Mouse (Mus musculus) heart, adult 2 months (tissue): Measurements from ENCODE around the gene Irak4. TPM values are rescaled to one million over a fixed set of nuclear protein-coding genes. Genes with fewer than 3 reads are reported as not detected.

ENCODE experiments used
- DNase-seq, 2 experiments: peaks; one replicate each; pipeline ENCODE4 v3.0.0; 2021
- H3K27ac ChIP-seq: fragments of 200-600 bp; 2 replicates; pipeline ENCODE4 v1.8.1; 2022
- H3K27me3 ChIP-seq: fragments of 200-500 bp; 2 replicates; pipeline ENCODE4 v1.6.1; 2012; ENCODE audit warnings: mild to moderate bottlenecking, low read length, inconsistent platforms, mixed read lengths; ENCODE audit not compliant: control insufficient read depth, insufficient read depth
- H3K36me3 ChIP-seq: fragments of 200-500 bp; 2 replicates; pipeline ENCODE4 v1.6.1; 2012; ENCODE audit warnings: low read length, inconsistent platforms; ENCODE audit not compliant: control insufficient read depth, insufficient read depth
- H3K4me1 ChIP-seq: fragments of 200-500 bp; 2 replicates; pipeline ENCODE4 v1.6.1; 2011; ENCODE audit warnings: low read length; ENCODE audit not compliant: control insufficient read depth, insufficient read depth
- H3K4me3 ChIP-seq: fragments of 200-600 bp; 2 replicates; pipeline ENCODE4 v1.8.1; 2022
- H3K79me2 ChIP-seq: fragments of 200-500 bp; replicated peaks from 2 replicates; pipeline ENCODE4 v1.6.1; 2012; ENCODE audit warnings: mild to moderate bottlenecking, inconsistent platforms, low read length, moderate library complexity, mixed read lengths; ENCODE audit not compliant: control insufficient read depth, insufficient read depth
- H3K9ac ChIP-seq: fragments of 200-500 bp; 2 replicates; pipeline ENCODE4 v1.6.1; 2012; ENCODE audit warnings: low read depth, mild to moderate bottlenecking, control low read depth, inconsistent platforms, low read length, mixed read lengths
- CTCF ChIP-seq: fragments of 200-600 bp; IDR thresholded peaks from 2 replicates; pipeline ENCODE4 v1.8.1; 2022; ENCODE audit warnings: antibody characterized with exemption, mild to moderate bottlenecking, moderate library complexity
- EP300 ChIP-seq: fragments of 200-500 bp; IDR thresholded peaks from 2 replicates; pipeline ENCODE4 v1.6.1; 2011; ENCODE audit warnings: low read depth, low read length, control low read depth; ENCODE audit not compliant: insufficient read depth
- POLR2A ChIP-seq: fragments of 200-500 bp; IDR thresholded peaks from 2 replicates; pipeline ENCODE4 v1.6.1; 2011; ENCODE audit warnings: mild to moderate bottlenecking, low read depth, low read length, control low read depth; ENCODE audit not compliant: insufficient read depth
- WGBS: fragments of 180-500 bp; shearing (Covaris S2); methylation state at CpG from one replicate; pipeline ENCODE4 v1.1.7; 2018; 5-methylcytosine and 5-hydroxymethylcytosine counted together
- intact Hi-C: fragments of 180-260 bp; cut with DNase I; formaldehyde crosslinking; loops from one replicate; pipeline ENCODE4 v1.15.1; 2025
- long read RNA-seq: library from polyadenylated mRNA; stranded (forward); transcript quantifications from one replicate; pipeline ENCODE4 v2.0.0, GENCODE M21; 2021
- polyA plus RNA-seq: library from polyadenylated mRNA; depleted of rRNA; stranded (reverse); fragments of >200 nt; gene quantifications from 2 replicates; pipeline ENCODE4 v1.2.3, GENCODE M21; 2012; rRNA removed
- total RNA-seq, 2 experiments: library from RNA; stranded (reverse); gene quantifications; 2 replicates each; pipeline ENCODE4 v1.2.3; 2021

The Irak4 gene
- total RNA-seq, result 1 to 10 TPM; 5.5 to 5.9 TPM
- polyA plus RNA-seq, result 2.6 and 3.3 TPM in 2 replicates
- long read RNA-seq, partial matches to known transcripts, result 1 of 8 reads
- long read RNA-seq, other reads (novel, unspliced or antisense), result 3 of 8 reads

GRCm38 (mm10) chr15:94543409-94544051 lies at the start of gene Irak4, which contains the start of gene Pus7l:
Gene Irak4, plus strand, starts transcription at chr15:94543643.
Gene Pus7l, minus strand, starts transcription at chr15:94543547.
- no peaks in the 10 kb centered on the region for H3K36me3 ChIP-seq
- intact Hi-C loops, result loop anchor here (2.0 to 10.0 kb wide), 2 partner anchors 45 to 949 kb away; partner anchors contain the start of genes Prickle1 and Twf1
- H3K27me3 ChIP-seq, result no peaks in the 10 kb centered on the region
- WGBS, result under 1% methylated on average over 45 of the region's 45 CpGs
- H3K9ac ChIP-seq, result peak within 1 kb of the TSS; percentile 65
- peak; percentile 94 to 95 for DNase-seq
- peak within 1 kb of the TSS; percentile 90 for H3K27ac ChIP-seq
- no peaks in the 10 kb centered on the region for H3K4me1 ChIP-seq
- TF ChIP-seq CTCF (peak; percentile 45), EP300 (no peak), POLR2A (peak; percentile 80)
- no peaks in the 10 kb centered on the region for H3K79me2 ChIP-seq
- peak within 1 kb of the TSS; percentile 91 for H3K4me3 ChIP-seq

GRCm38 (mm10) chr15:94494445-94494844 lies 49.0 kb upstream of the Irak4 start:
- Histone ChIP-seq H3K27me3 (no peaks in the 10 kb centered on the region), H3K4me3 (no peak overlapping the region), H3K79me2 (no peaks in the 10 kb centered on the region), H3K27ac (no peak overlapping the region), H3K9ac (no peak overlapping the region), H3K36me3 (no peaks in the 10 kb centered on the region), H3K4me1 (no peaks in the 10 kb centered on the region)
- TF ChIP-seq POLR2A (no peak), CTCF (peak; percentile 40), EP300 (no peak)
- intact Hi-C loops, result no loop called here
- 100% methylated on average over 1 of the region's 1 CpGs for WGBS
- no peak for DNase-seq

- no peak overlapping the region for H3K4me3 ChIP-seq
- WGBS, result 63% methylated on average over 10 of the region's 10 CpGs
- H3K79me2 ChIP-seq, result no peaks in the 10 kb centered on the region
- H3K27me3 ChIP-seq, result no peaks in the 10 kb centered on the region
- no peak overlapping the region for H3K9ac ChIP-seq
- intact Hi-C loops, result no loop called here
- H3K27ac ChIP-seq, result no peak overlapping the region
- H3K36me3 ChIP-seq, result no peaks in the 10 kb centered on the region
- no peak for DNase-seq
- TF ChIP-seq POLR2A, result no peak
- no peak for TF ChIP-seq EP300
- TF ChIP-seq CTCF, result no peak
- no peaks in the 10 kb centered on the region for H3K4me1 ChIP-seq
Observed at GRCm38 (mm10) chr15:94495936-94496335, 47.5 kb upstream of the Irak4 start.

- intact Hi-C loops, result no loop called here
- TF ChIP-seq EP300 (no peak), POLR2A (no peak), CTCF (no peak)
- Histone ChIP-seq H3K4me3 (no peak overlapping the region), H3K9ac (no peak overlapping the region), H3K79me2 (no peaks in the 10 kb centered on the region), H3K4me1 (no peaks in the 10 kb centered on the region), H3K27me3 (0 out of 2 replicates have a peak, but pooled peaks cover 2% of the 10 kb centered on the region), H3K36me3 (no peaks in the 10 kb centered on the region), H3K27ac (no peak overlapping the region)
- 56% methylated on average over 1 of the region's 1 CpGs for WGBS
- DNase-seq, result no peak
Observed at GRCm38 (mm10) chr15:94499260-94499659, 44.2 kb upstream of the Irak4 start.

- H3K27me3 ChIP-seq, result 0 out of 2 replicates have a peak, but pooled peaks cover 2% of the 10 kb centered on the region
- H3K79me2 ChIP-seq, result no peaks in the 10 kb centered on the region
- H3K4me3 ChIP-seq, result no peak overlapping the region
- H3K36me3 ChIP-seq, result no peaks in the 10 kb centered on the region
- peak in 1 of 2 experiments; percentile 23 for DNase-seq
- intact Hi-C loops, result no loop called here
- no peaks in the 10 kb centered on the region for H3K4me1 ChIP-seq
- H3K27ac ChIP-seq, result no peak overlapping the region
- H3K9ac ChIP-seq, result no peak overlapping the region
- 69% methylated on average over 12 of the region's 12 CpGs for WGBS
- TF ChIP-seq EP300 (no peak), POLR2A (no peak), CTCF (no peak)
Observed at GRCm38 (mm10) chr15:94503451-94504215, 39.8 kb upstream of the Irak4 start.
